Mouse (Mus musculus) spleen, postnatal 4 days (tissue): ENCODE results near the gene Rhot1.
A peak's percentile ranks its signal among the peaks of the same experiment; 100 is the strongest.
"Not testable (repeated sequence)": the region's sequence is repeated elsewhere in the genome, so short reads cannot be mapped to it uniquely, and the experiment has no call there.

Source experiments
- DNase-seq, 2 experiments: peaks; one replicate each; pipeline ENCODE4 v3.0.0; 2022; ENCODE audit warnings: low spot score in 2 of 2

Rhot1 gene

DNA sequence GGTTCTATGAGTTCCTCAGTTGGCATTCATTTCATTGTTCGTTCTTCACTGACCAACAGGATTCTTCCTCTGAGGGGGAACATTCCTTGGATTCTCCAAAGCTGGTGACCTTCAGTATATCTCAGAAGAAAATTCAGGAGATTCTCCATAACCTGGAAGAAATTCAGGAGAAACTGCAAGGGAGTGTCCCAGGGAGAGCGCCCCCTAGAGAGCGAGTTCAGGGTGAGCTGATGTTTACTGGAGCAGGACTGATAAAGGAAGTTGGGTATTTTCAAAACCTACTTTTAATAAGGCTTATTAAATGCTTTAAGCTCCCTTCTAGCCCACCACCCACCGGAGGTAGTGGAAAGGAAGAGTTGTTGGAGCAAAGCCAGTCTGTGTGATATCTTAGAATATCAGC lies 15.0 kb upstream of the Rhot1 start:
- DNase-seq: no peak

DNA sequence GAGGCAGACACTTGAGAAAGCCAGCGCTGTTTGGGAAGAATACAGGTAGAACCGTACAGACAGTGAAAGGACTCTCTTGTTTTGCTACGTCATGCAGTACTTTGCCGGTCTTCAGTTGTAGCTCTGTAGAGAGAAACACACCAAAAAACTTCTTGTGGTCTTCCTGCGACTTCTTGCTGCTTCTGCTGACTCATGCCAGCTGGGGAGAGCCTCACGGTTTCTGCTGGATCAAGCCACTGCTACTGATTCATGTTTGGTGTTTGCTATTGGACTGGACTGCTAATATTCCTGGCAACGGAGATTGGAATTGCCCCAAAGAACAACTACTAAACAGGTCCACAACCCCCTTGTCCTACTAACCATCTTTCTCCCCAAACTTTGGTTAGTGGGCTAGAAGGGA lies 12.5 kb upstream of the Rhot1 start:
- no peak for DNase-seq

DNA sequence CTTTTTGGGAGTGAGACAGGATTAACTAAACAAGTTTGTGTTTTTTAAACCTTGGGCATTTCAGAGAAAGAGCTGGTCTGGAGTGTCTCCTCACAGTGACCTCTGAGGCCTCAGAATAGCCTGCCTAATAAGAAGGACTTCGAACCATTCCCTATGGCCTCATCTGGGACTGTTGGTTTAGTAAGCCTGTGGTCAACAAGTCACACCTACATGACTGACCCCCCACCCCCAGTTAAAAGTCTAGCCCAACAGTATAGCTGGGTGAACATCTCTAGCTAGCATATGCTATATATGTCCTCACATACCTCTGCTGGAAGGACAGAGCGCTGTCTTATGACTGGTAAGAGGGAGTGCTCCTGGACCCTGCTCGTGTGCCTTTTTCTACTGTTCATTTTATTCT lies 9.5 kb upstream of the Rhot1 start:
- no peak for DNase-seq

DNA sequence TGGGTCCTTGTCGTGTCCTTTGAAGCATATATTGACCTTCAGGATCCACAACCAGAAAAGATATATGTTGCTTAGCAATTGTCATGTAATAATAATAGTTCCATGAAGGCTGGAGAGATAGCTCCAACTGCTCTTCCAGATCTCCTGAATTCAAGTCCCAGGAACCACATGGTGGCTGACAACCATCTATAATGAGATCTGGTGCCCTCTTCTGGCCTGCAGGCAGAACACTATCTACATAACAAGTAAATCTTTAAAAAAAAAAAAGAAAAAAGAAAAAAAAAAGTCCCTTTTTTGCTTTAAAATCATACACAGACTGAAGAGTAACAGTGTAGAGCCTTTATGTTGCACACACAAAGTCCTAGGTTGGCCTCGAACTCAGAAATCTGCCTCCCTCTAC lies 9.0 kb upstream of the Rhot1 start:
- DNase-seq: no peak

DNA sequence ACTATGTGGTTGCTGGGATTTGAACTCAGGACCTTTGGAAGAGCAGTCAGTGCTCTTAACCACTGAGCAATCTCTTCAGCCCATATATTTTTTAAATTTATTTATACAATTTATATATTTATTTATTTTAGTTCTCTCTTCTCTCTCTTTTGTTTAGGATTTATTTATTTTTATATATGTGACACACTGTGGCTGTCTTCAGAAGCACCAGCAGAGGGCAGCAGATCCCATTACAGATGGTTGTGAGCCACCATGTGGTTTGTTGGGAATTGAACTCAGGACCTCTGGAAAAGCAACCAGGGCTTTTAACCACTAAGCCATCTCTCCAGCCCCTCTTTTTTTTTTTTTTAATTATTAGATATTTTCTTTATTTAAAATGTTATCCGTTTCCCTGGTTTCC lies 8.5 kb upstream of the Rhot1 start:
- DNase-seq: no peak

DNA sequence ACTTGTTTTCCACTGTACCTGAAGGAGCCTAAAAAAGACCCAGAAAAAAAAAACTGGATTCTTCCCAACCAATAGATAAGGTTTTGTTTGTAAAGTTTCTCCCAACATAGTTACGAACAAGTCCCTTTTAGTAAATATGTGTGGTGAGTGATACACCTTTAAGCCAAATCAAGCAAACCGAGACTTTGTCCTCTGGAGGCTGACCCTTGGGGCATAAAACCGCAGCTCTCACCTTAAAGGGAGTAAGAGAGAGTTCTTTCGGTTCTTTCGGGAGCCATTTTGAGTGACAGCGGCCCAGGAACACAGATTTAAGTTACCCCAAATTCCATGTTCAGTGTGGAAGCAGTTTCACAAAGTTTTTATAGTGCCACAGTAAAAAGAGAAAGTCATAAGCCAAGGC lies 6.5 kb upstream of the Rhot1 start:
- no peak for DNase-seq

DNA sequence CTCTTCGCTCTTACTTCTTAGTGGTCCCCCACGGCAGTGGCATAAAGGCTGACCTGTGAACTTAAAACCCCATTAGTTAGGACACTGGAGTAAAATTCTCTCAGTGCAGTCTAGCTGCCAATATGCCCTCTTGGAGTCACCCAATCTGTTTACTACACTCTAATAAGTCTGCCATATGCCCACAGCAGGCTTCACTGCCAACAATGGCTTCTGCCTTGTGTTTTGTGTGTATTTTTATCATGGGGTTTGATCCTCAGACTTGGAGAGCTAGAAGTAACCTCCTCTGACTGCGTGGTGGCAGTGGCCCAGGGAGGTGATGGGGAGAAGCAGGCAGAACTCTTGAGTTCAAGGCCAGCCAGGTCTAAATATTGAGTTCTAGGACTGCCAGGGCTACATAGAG lies 4.8 kb upstream of the Rhot1 start:
- DNase-seq: no peak

DNA sequence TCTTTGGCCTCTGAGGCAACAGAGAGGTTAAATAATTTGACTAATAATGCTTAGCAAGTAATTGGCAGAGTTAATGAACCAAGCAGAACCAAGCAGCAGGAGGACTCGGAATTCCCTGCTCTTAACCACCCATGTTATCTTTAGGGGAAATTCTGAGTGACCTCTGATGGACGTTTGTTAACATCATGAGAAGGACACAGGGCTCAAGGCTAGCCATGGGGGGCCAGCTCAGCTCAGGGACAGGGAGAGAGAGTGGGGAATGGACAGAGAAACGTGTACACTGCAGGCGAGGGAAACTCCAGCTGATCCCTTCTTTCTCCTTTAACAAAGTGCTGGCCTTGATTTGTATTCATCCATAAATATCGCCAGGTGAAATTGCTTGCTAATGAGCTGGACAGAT lies 3.9 kb upstream of the Rhot1 start:
- no peak for DNase-seq

DNA sequence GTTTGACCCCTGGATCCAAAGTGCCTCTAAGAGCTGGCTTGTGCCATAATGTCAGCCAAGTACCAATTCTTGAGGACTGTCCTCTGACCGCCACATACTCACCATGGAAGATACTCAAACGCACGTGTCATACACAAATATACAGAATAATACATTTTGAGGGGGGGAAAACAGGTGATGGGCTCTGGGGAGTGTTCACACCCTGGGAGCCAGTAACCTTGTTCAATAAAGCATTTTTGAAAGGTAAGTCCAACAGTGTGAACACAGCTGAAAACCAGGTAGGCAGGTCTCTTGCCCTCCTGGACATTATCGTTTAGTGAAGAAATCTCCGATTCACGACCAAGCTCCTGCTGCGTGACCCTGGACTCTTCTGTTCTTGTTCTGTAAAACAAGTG lies 357 bp upstream of the Rhot1 start:
- no peak for DNase-seq

DNA sequence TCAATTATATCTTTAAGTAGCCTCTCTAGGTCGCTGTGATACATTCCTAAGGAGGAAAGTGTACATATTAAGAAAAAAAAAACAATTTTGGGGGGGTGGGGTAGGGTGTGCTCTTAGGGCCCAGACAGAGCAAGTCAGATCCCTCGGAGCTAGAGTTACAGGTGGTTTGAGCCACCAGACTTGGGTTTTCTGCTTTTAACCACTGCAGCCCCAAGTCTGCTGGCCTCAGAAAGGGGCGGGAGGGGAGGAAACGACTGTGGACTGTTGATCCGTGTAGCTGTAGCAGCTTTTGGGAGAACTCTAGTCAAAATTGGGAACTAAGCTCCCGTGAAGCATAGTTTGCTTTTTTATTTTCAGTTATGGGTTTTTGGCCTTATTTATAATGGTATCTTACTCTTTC lies 1.5 kb downstream of the Rhot1 start:
- no peak for DNase-seq

DNA sequence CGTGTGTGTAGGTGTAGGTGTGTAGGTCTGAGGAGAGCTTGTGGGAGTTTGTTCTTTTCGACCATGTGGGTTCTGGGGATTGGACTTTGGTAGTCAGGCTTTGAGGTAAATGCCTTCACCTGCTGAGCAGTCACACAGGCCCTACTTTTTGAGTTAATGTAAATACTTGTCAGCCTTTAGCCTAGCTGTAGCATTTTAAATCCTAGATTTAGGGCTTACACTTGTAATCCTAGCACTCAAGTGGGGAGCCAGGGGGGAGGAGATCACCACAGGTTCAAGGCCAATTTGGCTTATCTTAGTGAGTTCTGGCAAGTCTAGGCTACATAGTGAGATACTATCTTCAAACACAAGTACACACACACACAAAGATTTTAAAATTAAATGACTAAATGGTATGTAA lies 3.5 kb downstream of the Rhot1 start:
- no peak for DNase-seq

DNA sequence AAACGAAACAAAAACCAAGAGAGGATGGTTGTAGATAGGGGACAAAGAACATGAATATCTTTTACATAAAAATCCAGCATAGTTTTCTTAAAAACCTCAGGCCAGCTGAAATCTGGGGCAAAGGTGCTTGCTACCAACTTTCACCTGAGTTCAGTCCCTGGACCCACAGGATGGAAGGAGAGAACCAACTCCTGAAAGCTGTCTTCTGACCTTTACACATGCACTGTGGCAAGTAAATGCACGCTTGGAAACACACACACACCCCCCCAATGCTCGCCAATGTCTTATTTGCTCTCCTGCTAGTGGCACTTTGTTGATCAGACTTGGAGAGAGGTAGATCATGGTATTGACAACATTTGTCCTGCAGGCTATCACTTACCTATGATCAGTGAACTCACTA lies 6.5 kb downstream of the Rhot1 start:
- DNase-seq: no peak

DNA sequence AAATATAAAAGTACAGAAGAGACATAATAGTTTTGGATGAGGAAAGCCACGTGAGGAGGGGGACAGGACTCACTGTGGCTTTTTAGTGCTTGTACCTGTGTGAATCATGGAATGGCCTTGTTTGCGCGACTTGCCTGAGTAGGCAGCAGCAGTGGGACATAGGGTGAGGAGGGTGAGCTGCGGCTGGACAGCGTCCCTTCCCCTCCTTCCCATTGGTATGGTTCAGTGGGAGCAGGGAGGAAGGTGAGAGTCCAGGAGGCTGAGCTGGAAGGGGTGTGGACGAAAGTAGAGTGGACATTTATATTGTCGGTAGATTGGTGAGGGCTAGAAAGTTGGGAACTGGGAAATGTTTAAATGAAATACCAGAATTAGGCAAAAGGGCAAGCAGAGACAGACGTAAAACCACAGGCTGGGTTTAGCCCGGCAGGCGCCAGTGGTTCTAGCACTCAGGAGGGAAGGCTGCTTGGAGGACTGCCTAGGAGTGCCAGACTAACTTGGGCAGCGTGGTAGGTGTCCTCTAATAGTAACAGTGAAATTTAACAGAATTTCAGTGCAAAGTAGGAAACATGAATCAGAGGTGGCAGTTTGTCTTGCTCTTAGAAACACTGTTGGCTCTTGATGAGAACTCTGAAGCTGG lies 10.0 kb downstream of the Rhot1 start:
- DNase-seq: no peak

DNA sequence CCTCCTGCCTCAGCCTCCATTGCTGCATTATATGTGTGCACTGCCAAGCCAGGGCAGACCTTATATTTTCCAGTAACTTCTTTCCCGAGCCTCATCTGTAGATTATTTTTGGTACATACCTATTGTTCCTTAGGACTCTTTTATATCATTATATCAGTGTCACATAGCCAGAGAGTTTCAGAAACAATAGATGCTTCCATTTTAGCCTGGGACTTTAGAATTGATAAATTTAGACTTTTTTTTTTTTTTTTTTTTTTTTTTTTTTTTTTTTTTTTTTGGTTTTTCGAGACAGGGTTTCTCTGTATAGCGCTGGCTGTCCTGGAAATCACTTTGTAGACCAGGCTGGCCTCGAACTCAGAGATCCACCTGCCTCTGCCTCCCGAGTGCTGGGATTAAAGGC lies 21.2 kb downstream of the Rhot1 start:
- DNase-seq: not testable (repeated sequence)

DNA sequence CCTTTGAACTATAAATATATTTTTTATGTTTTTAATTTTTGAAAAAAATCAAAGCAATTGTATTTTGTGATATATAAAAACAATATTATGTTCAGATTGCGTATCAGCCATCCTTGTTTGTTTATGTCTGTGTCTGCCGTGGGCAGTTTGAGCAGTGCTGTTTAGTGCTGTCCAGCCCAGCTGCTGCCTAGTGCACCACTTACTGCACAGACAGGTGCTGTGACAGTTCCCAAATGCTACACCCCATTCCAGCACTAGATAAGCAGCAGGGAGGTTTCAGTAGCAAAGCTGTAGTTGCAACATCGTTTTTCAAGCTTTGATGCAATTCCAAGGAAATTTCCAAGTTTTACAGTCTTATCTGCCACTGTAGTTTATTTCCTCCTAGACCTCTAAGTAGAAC lies 28.5 kb downstream of the Rhot1 start:
- no peak for DNase-seq

DNA sequence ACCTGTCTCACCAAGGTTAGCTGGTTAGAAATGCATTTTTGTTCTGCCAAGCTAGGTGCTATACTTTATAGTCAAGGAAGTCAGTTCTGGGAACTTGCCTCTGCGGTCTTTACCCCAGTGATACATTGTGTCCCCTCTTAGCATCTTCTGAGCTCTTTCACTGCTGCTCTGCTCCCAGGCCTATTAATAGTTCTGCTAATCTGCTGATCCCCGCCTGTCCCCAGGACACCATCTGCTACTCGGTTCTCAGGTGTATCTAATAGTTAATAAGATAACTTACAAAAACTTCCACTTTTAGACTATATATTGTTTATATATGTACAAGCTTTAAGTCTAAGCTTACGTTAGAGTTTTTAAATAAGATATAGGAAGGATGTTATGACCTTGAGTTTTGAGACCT lies 29.5 kb downstream of the Rhot1 start:
- no peak for DNase-seq

DNA sequence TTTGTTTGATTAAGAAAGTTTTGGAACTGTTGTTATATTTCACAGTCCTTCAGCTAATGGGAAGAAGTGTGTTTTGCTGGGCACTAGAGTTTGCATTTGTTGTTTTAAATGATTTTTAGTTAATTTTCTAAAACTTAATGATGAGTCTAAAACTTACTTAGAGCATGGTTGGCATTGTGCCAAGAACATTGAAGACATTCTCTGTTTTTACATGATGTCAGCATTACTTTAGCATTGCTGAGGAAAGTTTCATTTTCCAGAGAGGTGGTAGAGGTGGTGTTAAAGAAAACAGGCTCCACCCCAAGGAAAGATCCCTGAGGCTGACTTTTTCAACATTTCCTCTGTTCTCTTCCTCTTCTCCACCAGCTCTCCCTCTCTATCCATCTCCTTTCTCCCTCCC lies 38.2 kb downstream of the Rhot1 start:
- DNase-seq: no peak

DNA sequence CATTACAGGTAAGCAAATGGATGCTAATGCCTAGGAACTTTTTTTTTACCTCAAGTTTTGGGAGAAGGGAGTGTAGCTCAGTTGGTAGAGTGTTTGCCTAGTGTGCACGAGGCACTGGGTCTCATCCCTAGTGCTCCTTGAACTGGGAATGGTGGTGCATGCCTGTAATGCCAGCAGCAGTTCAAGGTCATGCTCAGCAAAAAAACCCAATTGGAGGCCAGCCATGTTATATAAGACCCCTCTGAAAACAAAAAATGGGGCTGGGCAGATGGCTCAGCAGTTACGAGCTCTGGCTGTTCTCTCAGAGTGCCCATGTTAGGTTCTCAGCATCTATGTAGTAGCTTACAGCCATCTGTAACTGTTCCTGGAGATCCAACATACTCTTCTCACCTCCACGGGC lies 39.7 kb downstream of the Rhot1 start:
- no peak for DNase-seq

DNA sequence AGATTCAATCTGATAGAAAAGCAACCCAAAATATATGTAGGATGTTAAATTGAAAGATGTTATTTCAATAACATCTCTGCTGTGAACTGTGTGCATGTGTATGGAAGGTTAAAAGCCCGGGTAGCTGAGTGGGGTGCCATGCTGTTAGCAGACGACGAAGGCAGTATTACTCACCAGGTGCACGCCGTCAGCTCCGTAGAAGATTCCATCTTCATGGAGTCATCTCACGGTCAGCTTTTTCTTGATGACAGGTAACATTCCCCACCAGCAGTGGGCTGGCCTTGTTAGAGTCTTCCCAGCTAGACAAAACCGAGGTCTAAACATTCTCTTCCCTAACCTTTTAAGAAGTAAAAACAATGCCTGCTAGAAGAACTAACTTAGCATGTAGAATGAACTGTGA lies 55.3 kb downstream of the Rhot1 start:
- DNase-seq: no peak

DNA sequence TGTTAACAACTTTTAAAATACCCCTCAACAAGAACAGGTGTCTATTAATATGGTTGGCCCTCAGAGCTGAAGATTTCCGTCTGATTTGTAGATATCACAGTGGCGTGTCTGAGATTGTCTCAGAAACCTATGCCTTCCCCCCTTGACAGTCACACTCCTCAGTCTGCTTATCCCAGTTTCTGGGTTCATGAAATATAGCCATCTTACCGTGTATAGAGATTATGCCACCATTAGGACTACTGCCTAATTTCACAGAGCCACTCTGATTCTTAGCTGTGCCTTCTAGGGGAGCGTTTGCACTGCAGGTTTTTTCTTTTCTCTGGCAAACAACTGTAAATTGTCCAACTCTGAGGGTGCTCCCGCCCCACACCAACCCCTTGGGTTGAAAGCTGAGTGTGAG lies 62.3 kb downstream of the Rhot1 start:
- DNase-seq: no peak

DNA sequence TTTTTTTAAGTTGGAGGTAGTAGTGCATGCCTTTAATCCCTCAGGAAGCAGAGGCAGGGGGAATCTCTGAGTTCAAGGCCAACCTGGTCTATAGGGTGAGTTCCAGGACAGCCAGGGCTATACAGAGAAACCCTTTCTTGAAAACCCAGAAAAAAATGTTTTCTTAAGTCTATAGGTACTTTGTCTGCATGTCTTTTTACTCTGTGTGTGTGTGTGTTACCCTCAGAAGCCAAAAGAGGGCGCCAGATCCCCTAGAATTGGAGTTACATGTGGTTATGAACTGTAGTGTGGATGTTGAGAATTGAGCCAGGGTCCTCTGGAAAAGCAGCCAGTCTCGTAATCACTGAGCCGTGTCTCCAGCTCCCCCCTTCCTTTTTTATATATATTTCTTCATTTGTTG lies 66.2 kb downstream of the Rhot1 start:
- DNase-seq: no peak

DNA sequence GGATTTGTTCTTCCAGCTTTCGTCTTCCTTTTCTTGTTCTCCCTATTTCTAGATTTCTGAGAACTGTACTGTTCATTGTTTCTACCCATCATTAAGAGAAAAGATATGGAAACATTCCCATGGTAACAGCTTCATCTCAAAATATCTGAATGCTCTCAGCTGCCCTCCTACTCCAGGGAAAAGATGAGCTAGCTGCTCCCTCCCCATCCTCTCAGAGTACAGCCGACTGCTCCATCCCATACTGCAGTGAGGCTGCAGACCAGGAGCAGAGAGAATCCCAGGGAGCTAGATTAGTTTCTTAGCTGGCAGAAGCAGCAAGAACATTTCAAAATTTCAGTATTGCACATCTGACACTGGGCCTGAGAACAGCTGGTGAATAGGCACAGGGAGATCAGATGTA lies 69.2 kb downstream of the Rhot1 start:
- DNase-seq: no peak

DNA sequence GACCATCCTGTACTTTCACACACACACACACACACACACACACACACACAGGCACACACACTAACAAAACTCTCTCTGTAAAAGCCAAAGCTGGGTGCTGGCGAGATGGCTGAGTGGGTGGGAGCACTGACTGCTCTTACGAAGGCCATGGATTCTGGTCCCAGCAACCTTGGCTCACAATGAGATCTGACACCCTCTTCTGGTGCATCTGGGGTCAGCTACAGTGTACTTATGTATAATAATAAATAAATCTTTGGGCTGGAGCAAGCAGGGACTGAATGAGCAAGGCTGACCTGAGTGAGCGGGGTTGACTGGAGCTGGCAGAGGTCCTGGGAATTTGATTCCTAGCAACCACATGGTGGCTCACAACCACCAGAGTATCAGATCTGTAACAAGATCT lies 75.0 kb downstream of the Rhot1 start:
- no peak for DNase-seq

DNA sequence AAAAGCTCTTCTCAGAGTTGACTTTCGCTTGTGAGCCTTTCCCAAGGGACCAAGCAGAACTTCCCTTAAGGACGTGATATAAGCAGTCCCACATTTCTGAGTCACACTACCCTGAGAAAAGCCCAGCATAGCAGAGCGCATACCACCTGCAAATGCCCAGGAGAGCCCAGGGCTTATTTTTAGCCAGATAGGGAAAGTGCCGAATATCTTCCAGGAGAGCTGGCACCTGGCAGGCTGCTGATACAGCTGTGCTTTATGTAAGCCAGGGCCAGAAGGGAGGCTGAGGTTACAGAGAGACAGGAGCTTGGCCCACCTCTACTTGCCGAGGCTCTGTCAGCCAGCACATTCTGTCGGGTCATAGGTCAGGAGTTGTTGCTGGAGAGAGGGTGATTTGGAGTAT lies 75.8 kb downstream of the Rhot1 start:
- DNase-seq: no peak

DNA sequence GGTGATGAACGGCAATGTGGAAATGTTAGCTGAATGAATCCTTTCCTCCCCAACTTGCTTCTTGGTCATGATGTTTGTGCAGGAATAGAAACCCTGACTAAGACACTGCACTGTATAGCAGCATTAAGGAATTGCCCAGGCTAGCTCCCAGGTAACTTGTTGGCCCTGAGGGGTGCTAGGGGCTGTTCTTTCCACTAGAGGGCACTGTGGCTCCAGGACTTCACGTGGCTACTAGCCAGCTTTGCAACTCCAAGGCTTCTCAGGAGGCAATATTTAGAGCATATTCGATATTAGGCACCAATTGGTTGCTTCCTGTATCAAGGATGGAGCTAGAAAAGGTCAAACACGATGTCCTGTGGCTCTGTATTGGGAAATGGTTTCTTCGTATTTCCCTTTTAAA lies 78.3 kb downstream of the Rhot1 start:
- DNase-seq: peak; percentile 63 to 84
